Mouse (Mus musculus): ENCODE measurements at regions not wholly inside any gene's neighbourhood (a gene's known extent, or its start where the extent isn't known, plus 50 kb on each side); places are given as distances from the start of the nearest gene placed in this dataset.

DNA sequence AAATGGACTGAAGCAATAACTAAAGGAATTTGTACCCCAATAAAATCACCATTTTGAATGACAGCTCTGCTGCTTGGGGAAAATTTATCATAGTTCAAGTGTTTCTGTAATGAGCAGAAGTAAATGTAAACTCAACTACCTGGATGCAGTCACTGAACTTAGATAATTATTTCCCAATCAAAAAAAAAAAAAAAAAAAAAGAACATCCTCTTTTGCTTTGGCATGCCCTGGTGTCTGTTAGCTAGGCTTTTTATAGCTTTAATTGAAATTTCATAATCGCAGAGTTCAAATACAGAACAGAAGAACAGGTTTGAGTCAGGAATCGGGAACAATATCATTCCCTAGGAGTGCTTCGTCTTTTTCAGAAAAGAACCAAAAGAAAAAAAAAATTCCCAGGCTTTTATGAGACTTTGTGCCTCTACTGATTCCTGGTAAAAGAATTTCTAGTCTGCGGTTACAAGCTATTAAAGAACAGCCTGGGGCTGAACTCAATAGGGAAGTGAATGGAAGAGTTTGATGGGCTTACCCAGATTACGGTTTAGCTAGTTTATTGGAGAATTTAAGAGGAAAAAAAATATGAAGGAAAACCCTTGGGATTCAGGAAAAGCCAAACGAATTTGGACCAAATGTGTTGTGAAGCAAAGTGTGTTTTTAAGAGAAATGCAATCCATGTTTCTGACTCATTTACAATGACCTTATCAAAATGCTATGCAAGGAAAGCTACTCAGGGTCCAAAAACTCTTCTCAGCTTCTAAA is 1102.0 kb upstream of the Cited2 start:
- no peaks in the 10 kb centered on the region for H3K27me3 ChIP-seq (replicated peaks)
- peaks cover 7% of the 10 kb centered on the region; the same call in 1 of the 2 replicates for H3K9me3 ChIP-seq
- H3K4me3 ChIP-seq (replicated peaks) = no peak overlapping the region
- TF ChIP-seq GATA1 (IDR thresholded peaks at IDR 0.05; ENCODE audit: borderline replicate concordance, low read length) (no peak), FLI1 (IDR thresholded peaks at IDR 0.05; ENCODE audit: low read length) (no peak)
- peaks cover 6% of the 10 kb centered on the region for H3K36me3 ChIP-seq (replicated peaks; ENCODE audit: low read length)
- H3K4me1 ChIP-seq = no peaks in the 10 kb centered on the region

DNA sequence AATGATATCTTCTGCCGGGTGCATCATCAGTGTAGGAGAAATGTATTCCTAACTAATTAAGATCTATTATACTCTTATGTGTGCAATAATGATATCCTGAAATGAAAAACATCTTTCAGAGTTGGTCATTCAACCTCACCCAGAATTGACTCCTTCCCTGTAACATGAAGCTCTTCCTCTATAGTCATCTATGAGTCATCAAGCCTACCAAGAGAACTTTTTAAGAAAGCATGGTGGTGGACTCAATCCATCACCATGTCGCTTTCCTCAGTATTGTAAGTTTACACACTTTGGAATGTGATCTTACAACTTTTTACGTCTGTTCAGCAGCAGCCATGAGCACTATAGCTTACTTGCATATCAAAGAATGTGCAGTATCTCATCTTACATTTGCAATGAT is 1100.2 kb upstream of the Cited2 start:
- Histone ChIP-seq H3K36me3 (replicated peaks; ENCODE audit: low read length) (peaks cover 6% of the 10 kb centered on the region), H3K4me1 (no peaks in the 10 kb centered on the region), H3K27me3 (replicated peaks) (no peaks in the 10 kb centered on the region), H3K4me3 (replicated peaks) (no peak overlapping the region), H3K9me3 (peaks cover 7% of the 10 kb centered on the region; the same call in 1 of the 2 replicates)
- no peak for TF ChIP-seq GATA1 (IDR thresholded peaks at IDR 0.05; ENCODE audit: borderline replicate concordance, low read length)

DNA sequence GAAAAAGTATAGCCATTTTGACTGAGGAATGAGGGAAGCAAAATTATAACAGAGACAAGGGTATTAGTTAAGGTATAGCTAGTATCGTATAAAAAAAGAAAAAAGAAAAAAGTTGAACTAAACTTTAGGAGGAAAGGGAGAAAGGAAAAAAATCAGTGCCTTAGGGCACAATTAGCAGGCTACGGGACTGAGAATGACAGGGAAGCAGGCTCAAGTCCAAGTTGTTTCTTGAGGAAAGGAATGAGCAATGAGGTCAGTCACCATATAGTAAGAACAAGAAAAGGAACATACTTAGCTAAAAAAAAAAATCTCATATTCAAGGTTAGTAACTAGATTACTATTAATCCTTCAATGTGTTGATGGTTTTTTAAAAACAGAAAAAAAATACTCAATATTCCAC is 1089.8 kb upstream of the Cited2 start:
- peaks cover 18% of the 10 kb centered on the region for H3K4me1 ChIP-seq
- H3K36me3 ChIP-seq (replicated peaks; ENCODE audit: low read length) = no peaks in the 10 kb centered on the region
- H3K27me3 ChIP-seq (replicated peaks) = no peaks in the 10 kb centered on the region
- no peak overlapping the region for H3K4me3 ChIP-seq (replicated peaks)
- H3K9me3 ChIP-seq = no peaks in the 10 kb centered on the region
- TF ChIP-seq GATA1 (IDR thresholded peaks at IDR 0.05; ENCODE audit: borderline replicate concordance, low read length) (no peak), FLI1 (IDR thresholded peaks at IDR 0.05; ENCODE audit: low read length) (no peak)

DNA sequence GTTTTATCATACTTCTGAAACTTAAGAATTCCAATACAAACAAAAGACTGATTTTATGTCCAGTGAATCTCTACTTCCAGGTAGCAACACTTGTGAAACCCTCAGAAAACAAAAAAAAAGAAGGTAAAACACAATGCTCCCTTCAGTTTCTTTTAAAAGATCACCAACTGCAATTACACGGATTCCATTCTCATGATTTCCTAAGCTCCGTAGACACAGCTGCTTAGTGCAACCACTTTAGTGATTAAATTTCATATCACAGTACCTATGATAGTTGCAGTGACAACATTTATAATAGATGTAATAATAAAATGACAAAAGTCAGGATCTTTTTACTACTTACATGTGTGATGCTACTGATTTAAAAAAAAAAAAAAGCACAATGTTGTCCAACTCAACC is 1087.6 kb upstream of the Cited2 start:
- H3K4me1 ChIP-seq = peaks cover 19% of the 10 kb centered on the region

DNA sequence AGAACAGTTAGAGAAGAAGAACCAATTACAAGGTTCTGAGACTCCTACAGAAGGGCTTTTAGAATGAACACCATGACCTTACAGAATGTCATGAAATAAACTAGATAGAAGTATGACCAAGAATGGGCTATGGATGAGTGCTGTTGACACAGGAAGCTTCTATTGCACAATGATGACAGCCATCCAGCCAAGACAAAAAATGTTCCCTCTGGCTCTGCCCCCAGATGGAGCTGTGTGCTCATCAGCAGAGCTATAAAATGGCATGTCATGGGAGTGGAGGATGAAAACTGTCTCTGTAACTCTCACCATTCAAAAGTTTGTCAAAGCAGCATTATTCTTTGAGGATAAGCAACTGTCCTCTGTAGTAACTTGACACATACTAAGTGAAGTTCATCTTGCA is 1086.0 kb upstream of the Cited2 start:
- H3K4me3 ChIP-seq (replicated peaks) = no peak overlapping the region
- no peak for TF ChIP-seq GATA1 (IDR thresholded peaks at IDR 0.05; ENCODE audit: borderline replicate concordance, low read length)
- H3K9me3 ChIP-seq = no peaks in the 10 kb centered on the region
- no peaks in the 10 kb centered on the region for H3K36me3 ChIP-seq (replicated peaks; ENCODE audit: low read length)
- no peaks in the 10 kb centered on the region for H3K27me3 ChIP-seq (replicated peaks)
- peaks cover 19% of the 10 kb centered on the region for H3K4me1 ChIP-seq

More for the DNA sequence above, 1087.6 kb upstream of the Cited2 start:
- TF ChIP-seq GATA1 (IDR thresholded peaks at IDR 0.05; ENCODE audit: borderline replicate concordance, low read length) = no peak
- no peak for TF ChIP-seq FLI1 (IDR thresholded peaks at IDR 0.05; ENCODE audit: low read length)
- Histone ChIP-seq H3K36me3 (replicated peaks; ENCODE audit: low read length) (no peaks in the 10 kb centered on the region), H3K9me3 (no peaks in the 10 kb centered on the region), H3K27me3 (replicated peaks) (no peaks in the 10 kb centered on the region), H3K4me3 (replicated peaks) (no peak overlapping the region)

DNA sequence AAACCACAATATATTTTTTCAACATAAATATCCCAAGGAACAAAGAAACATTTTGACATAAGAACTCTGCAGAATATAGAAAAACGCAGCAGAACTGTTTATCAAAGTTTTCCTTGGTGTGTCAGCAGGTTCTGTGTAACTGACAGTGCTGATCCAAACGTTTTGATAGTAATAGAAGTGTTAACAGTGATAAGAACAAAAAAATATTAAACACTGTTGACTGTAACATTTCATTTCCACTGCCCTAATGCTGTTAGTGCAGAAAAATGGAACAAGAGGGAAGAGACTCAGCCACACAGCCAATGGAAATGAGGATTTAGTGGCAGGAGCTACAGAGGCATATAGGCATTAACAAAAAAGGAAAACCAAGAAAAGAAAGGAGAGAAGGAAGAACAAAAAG is 1084.9 kb upstream of the Cited2 start:
- no peaks in the 10 kb centered on the region for H3K27me3 ChIP-seq (replicated peaks)
- TF ChIP-seq FLI1 (IDR thresholded peaks at IDR 0.05; ENCODE audit: low read length) (no peak), GATA1 (IDR thresholded peaks at IDR 0.05; ENCODE audit: borderline replicate concordance, low read length) (no peak)
- peaks cover 19% of the 10 kb centered on the region for H3K4me1 ChIP-seq
- H3K9me3 ChIP-seq = no peaks in the 10 kb centered on the region
- H3K36me3 ChIP-seq (replicated peaks; ENCODE audit: low read length) = no peaks in the 10 kb centered on the region
- no peak overlapping the region for H3K4me3 ChIP-seq (replicated peaks)

DNA sequence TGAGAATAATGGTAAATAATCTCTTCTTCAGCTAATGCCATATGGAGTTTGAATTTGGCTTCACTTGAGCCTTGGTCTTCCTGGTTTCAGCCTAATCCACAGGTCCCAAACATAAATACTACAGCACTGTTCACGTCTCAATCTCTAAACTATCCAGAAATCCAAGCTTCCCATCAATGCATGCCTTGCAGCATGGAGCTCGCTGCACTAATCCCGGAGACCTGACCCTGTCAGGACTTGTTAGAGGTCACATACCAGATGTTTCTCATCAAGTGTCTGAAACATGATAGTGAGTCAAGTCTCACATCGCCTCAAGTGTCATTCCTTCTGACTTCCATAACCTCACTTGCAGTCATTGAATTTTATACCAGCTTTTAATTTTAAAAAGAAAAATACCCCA is 1082.9 kb upstream of the Cited2 start:
- Histone ChIP-seq H3K4me1 (peaks cover 19% of the 10 kb centered on the region), H3K4me3 (replicated peaks) (no peak overlapping the region), H3K36me3 (replicated peaks; ENCODE audit: low read length) (no peaks in the 10 kb centered on the region), H3K9me3 (peaks cover 8% of the 10 kb centered on the region; the same call in 1 of the 2 replicates), H3K27me3 (replicated peaks) (no peaks in the 10 kb centered on the region)
- TF ChIP-seq FLI1 (IDR thresholded peaks at IDR 0.05; ENCODE audit: low read length) (no peak), GATA1 (IDR thresholded peaks at IDR 0.05; ENCODE audit: borderline replicate concordance, low read length) (no peak)

DNA sequence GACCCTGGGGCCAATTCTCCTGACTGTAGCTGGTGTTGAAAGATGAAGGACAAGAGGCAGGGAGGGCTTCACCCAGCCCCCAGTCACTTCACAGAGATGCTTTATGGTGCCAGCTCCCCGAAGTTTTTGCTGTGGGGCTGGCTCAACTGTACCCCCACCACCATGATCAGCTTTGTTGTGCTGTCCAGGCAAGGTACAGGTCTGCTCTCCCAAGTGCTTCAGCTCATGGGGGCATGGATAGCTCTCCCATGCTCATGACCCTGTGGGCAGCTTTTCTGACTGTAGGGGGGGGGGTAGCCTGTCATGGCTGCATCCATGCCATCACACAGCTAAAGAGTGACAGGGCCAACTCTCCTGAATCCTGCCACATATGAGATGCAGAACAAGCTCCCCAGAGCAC is 1072.9 kb upstream of the Cited2 start:
- TF ChIP-seq GATA1 (IDR thresholded peaks at IDR 0.05; ENCODE audit: borderline replicate concordance, low read length) = no peak
- no peak for TF ChIP-seq FLI1 (IDR thresholded peaks at IDR 0.05; ENCODE audit: low read length)
- H3K9me3 ChIP-seq = no peaks in the 10 kb centered on the region
- H3K4me1 ChIP-seq = peaks cover 45% of the 10 kb centered on the region

DNA sequence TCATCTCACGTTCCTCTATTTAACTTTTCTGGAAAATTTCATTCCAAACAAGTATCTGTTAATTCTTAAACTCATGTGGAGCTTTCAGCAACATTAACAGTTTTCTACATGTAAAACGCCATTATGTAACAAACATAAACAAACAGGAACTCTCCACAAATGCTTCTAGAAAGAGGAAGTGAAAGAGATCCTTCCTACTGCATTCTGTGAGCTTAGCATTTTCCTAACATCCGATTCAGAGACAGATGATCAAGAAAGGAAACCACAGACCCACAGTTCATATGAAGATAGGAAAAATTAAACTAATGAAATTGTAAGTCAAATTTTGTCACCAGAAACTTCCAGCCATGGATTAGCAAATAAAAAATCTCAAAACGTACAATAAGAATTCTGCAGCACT is 1070.6 kb upstream of the Cited2 start:
- Histone ChIP-seq H3K4me3 (replicated peaks) (no peak overlapping the region), H3K4me1 (peaks cover 37% of the 10 kb centered on the region), H3K9me3 (no peaks in the 10 kb centered on the region), H3K27me3 (replicated peaks) (no peaks in the 10 kb centered on the region), H3K36me3 (replicated peaks; ENCODE audit: low read length) (no peaks in the 10 kb centered on the region)
- no peak for TF ChIP-seq FLI1 (IDR thresholded peaks at IDR 0.05; ENCODE audit: low read length)
- TF ChIP-seq GATA1 (IDR thresholded peaks at IDR 0.05; ENCODE audit: borderline replicate concordance, low read length) = no peak

More for the DNA sequence above, 1072.9 kb upstream of the Cited2 start:
- no peaks in the 10 kb centered on the region for H3K27me3 ChIP-seq (replicated peaks)
- no peak overlapping the region for H3K4me3 ChIP-seq (replicated peaks)
- H3K36me3 ChIP-seq (replicated peaks; ENCODE audit: low read length) = no peaks in the 10 kb centered on the region

DNA sequence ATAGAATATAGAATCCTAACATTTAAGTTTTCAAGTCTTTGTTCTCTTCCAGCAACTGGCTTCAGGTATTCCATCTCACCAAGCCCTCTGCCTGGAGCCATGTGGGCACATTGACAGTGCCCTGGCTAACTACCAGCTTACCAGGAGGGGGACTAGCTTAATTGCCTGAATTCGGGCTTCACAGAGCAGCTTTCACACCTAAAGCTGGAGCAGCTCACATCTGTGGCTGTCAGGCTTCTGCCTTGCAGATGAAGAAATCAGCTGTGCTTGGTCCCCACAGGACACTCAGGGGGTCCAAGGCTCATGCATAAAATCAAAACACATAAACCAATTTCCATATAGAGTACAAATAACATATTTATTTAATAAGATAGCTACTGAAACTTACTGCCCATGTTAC is 1058.5 kb upstream of the Cited2 start:
- Histone ChIP-seq H3K36me3 (replicated peaks; ENCODE audit: low read length) (no peaks in the 10 kb centered on the region), H3K9me3 (no peaks in the 10 kb centered on the region), H3K27me3 (replicated peaks) (no peaks in the 10 kb centered on the region), H3K4me1 (no peaks in the 10 kb centered on the region), H3K4me3 (replicated peaks) (no peak overlapping the region)
- TF ChIP-seq FLI1 (IDR thresholded peaks at IDR 0.05; ENCODE audit: low read length) (no peak), GATA1 (IDR thresholded peaks at IDR 0.05; ENCODE audit: borderline replicate concordance, low read length) (no peak)

All from megakaryocyte, embryonic 14.5 days (primary cell).